Mouse (Mus musculus) heart, embryonic 16.5 days (tissue): ENCODE results near the gene Wdr89. TPM values are rescaled to one million over a fixed set of nuclear protein-coding genes. Genes with fewer than 3 reads are reported as not detected.
"Not testable (repeated sequence)": the region's sequence is repeated elsewhere in the genome, so short reads cannot be mapped to it uniquely, and the experiment has no call there.

Source experiments
- ATAC-seq: fragments of 200-750 bp; cut with Nextera tagmentation; replicated peaks from 2 replicates; pipeline ENCODE4 v1.8.0; 2017; ENCODE audit warnings: moderate number of reproducible peaks; ENCODE audit not compliant: insufficient read depth, low FRiP score; ENCODE audit errors: extremely low read depth
- H3K27ac ChIP-seq: fragments of 300-500 bp; sonication (generic); 2 replicates; pipeline ENCODE4 v1.5.1; 2014; ENCODE audit warnings: mild to moderate bottlenecking, low read length, control low read depth, moderate library complexity
- H3K27me3 ChIP-seq: fragments of 300-500 bp; sonication (generic); 2 replicates; pipeline ENCODE4 v1.6.1; 2014; ENCODE audit warnings: low read length, mixed read lengths; ENCODE audit not compliant: control insufficient read depth, insufficient read depth
- H3K36me3 ChIP-seq: fragments of 300-500 bp; sonication (generic); 2 replicates; pipeline ENCODE4 v1.6.1; 2014; ENCODE audit not compliant: control insufficient read depth, insufficient read depth
- H3K4me1 ChIP-seq: fragments of 300-500 bp; sonication (generic); 2 replicates; pipeline ENCODE4 v1.6.1; 2014; ENCODE audit warnings: low read length, mixed read lengths; ENCODE audit not compliant: control insufficient read depth, insufficient read depth
- H3K4me2 ChIP-seq: fragments of 300-500 bp; sonication (generic); 2 replicates; pipeline ENCODE4 v1.6.1; 2014; ENCODE audit warnings: low read depth, mild to moderate bottlenecking, control low read depth, low read length
- H3K4me3 ChIP-seq: fragments of 300-500 bp; sonication (generic); 2 replicates; pipeline ENCODE4 v1.5.1; 2014; ENCODE audit warnings: mild to moderate bottlenecking, control low read depth, low read length
- H3K9ac ChIP-seq: fragments of 300-500 bp; sonication (generic); 2 replicates; pipeline ENCODE4 v1.6.1; 2014; ENCODE audit warnings: low read length, control low read depth
- H3K9me3 ChIP-seq: fragments of 300-500 bp; sonication (generic); replicated peaks from 2 replicates; pipeline ENCODE4 v1.6.1; 2016; ENCODE audit warnings: low read length; ENCODE audit not compliant: control insufficient read depth
- WGBS: fragments of 180-500 bp; shearing (Covaris S2); extraction: QIAGEN DNeasy Blood & Tissue Kit; methylation state at CpG from one replicate; pipeline ENCODE4 v1.1.7; 2014; 5-methylcytosine and 5-hydroxymethylcytosine counted together
- polyA plus RNA-seq: library from polyadenylated mRNA; unstranded; fragments of >200 nt; fragmentation: Nextera tagmentation; extraction: Ambion mirVana; gene quantifications from 2 replicates; pipeline ENCODE4 v1.2.1, GENCODE M21; 2015

Wdr89 gene
- polyA plus RNA-seq, 1 experiment from 2014 or later, result 10.9 TPM

DNA sequence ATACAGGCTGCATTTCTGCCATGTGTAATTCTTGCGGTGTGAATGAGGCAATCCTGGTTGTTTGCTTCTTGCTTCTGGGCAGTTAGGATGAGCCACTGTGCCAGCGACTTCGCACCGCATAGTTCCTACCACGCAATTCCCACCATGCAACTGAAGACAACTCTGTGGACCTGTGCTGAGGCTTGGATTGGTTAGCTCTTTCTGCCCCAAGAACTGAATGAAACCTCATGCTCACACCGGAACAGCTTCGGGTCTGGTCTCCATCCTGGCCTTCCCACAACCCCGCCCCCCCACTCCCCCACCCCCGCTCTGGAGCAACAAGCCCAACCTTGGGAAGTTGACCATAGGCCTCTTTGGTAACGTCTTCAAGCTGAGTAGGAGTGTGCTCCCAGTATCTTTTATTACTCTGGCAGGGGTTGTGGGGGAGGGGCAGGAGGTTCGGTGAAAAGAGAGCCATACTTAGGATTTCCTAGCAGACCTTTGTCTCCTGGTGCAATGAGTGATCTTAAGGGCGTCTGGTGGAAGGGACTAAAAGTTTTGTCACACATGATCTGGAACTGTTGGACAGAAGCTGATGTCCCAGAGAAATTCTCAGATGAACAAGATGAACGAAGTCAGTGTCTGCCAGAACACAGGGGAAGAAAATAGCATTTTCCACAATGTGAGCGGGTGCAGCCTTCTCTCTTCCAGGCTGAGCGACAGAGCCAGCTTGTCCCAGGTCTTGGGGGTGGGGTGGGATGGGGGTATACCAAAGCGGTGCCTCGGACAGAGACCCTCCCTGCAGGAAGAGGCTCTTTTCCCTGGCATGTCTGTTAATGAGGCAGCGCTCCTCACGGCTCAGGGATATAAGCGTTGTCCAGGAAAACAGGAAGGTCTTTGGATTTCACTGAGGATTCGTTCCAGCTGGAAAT, 32.1 kb upstream of the Wdr89 start:
- peak; percentile 61 for ATAC-seq
- peaks cover 6% of the 10 kb centered on the region; the same call in 1 of the 2 replicates for H3K9me3 ChIP-seq
- H3K9ac ChIP-seq, result peak overlapping the region; percentile 71
- H3K36me3 ChIP-seq, result no peaks in the 10 kb centered on the region
- H3K27me3 ChIP-seq, result no peaks in the 10 kb centered on the region
- H3K4me1 ChIP-seq, result peaks cover 9% of the 10 kb centered on the region
- 33% methylated on average over 21 of the region's 21 CpGs for WGBS
- H3K4me2 ChIP-seq, result peak overlapping the region; percentile 71
- H3K27ac ChIP-seq, result peak overlapping the region; percentile 70
- H3K4me3 ChIP-seq, result peak overlapping the region; percentile 42

GRCm38 (mm10) chr12:75698692-75699091, 29.4 kb upstream of the Wdr89 start:
- WGBS, result 90% methylated on average over 3 of the region's 3 CpGs
- Histone ChIP-seq H3K4me1 (peaks cover 9% of the 10 kb centered on the region), H3K4me3 (no peak overlapping the region), H3K9ac (no peak overlapping the region), H3K27ac (no peak overlapping the region), H3K9me3 (peaks cover 6% of the 10 kb centered on the region; the same call in 1 of the 2 replicates), H3K36me3 (no peaks in the 10 kb centered on the region), H3K4me2 (no peak overlapping the region), H3K27me3 (no peaks in the 10 kb centered on the region)
- no peak for ATAC-seq

GRCm38 (mm10) chr12:75695845-75696244, 26.5 kb upstream of the Wdr89 start:
- H3K4me2 ChIP-seq, H3K27me3 ChIP-seq, ATAC-seq, H3K9ac ChIP-seq, H3K4me3 ChIP-seq, H3K4me1 ChIP-seq, H3K36me3 ChIP-seq, H3K27ac ChIP-seq, H3K9me3 ChIP-seq: not testable (repeated sequence)
- WGBS, result 91% methylated on average over 1 of the region's 1 CpGs

GRCm38 (mm10) chr12:75689003-75689402, 19.7 kb upstream of the Wdr89 start:
- H3K36me3 ChIP-seq, result no peaks in the 10 kb centered on the region
- H3K27me3 ChIP-seq, result no peaks in the 10 kb centered on the region
- H3K4me2 ChIP-seq, result no peak overlapping the region
- 83% methylated on average over 2 of the region's 2 CpGs for WGBS
- H3K27ac ChIP-seq, result no peak overlapping the region
- ATAC-seq, result no peak
- H3K4me3 ChIP-seq, result no peak overlapping the region
- H3K4me1 ChIP-seq, result no peaks in the 10 kb centered on the region
- H3K9ac ChIP-seq, result no peak overlapping the region
- H3K9me3 ChIP-seq, result 0 out of 2 replicates have a peak, but pooled peaks cover 2% of the 10 kb centered on the region

DNA sequence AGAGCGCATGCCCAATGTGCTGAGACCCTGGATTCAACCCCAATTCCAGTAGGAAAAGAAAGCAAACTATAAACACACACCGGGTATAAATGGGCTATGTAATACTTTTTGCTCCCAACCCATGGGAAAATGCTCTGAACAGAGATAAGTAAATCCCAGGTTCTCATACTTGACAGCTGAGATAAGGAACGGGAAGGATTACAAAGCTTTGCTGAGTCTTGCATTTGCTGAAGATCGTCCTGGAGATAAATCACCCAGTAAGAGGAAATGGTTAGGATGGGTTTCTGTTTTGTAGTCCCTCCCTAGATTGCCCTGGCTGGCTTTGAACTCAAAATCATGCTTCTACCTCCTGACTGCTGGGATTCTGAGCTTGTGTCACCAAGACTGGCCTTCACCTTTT, 18.0 kb upstream of the Wdr89 start:
- no peak for ATAC-seq
- H3K4me2 ChIP-seq, result no peak overlapping the region
- H3K36me3 ChIP-seq, result no peaks in the 10 kb centered on the region
- H3K27ac ChIP-seq, result no peak overlapping the region
- H3K4me3 ChIP-seq, result no peak overlapping the region
- no peak overlapping the region for H3K9ac ChIP-seq
- WGBS, result 30% methylated on average over 4 of the region's 4 CpGs
- no peaks in the 10 kb centered on the region for H3K9me3 ChIP-seq
- H3K4me1 ChIP-seq, result no peaks in the 10 kb centered on the region
- no peaks in the 10 kb centered on the region for H3K27me3 ChIP-seq

DNA sequence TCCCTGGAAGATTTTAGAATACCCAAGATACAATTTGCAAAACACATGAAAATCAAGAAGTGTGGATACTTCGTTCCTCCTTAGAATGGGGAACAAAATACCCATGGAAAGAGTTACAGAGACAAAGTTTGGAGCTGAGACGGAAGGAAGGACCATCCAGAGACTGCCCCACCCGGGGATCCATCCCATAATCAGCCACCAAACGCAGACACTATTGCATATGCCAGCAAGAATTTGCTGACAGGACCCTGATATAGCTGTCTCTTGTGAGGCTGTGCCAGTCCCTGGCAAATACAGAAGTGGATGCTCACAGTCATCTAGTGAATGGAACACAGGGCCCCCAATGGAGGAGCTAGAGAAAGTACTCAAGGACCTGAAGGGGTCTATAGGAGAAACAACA, 14.7 kb upstream of the Wdr89 start:
- not testable (repeated sequence) for H3K4me1 ChIP-seq, H3K9ac ChIP-seq, H3K4me3 ChIP-seq, H3K4me2 ChIP-seq, ATAC-seq, H3K36me3 ChIP-seq, H3K27ac ChIP-seq, H3K9me3 ChIP-seq, H3K27me3 ChIP-seq
- WGBS, result 74% methylated on average over 4 of the region's 4 CpGs

DNA sequence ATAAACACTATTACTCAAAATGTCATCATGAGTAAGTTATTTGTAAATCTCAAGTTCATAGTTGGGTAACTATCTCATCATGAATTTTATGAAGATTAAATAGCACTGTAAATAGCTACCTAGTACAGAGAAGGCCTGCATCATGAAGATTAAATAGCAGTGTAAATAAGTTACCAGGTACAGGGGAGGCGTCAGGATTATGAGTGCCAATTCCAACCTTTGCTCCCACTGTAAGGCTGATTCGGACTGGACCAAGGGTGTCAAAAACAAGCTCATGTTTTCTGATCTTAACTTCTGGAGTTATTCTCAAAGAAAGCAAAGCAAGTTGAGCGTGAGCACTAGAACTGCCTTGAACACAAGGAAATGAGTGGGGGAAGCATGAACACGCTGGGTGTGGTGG, 14.3 kb upstream of the Wdr89 start:
- H3K27me3 ChIP-seq, result no peaks in the 10 kb centered on the region
- WGBS, result 93% methylated on average over 4 of the region's 4 CpGs
- ATAC-seq, result no peak

GRCm38 (mm10) chr12:75682842-75683241, 13.5 kb upstream of the Wdr89 start:
- H3K36me3 ChIP-seq, result no peaks in the 10 kb centered on the region
- ATAC-seq, result no peak
- no peaks in the 10 kb centered on the region for H3K9me3 ChIP-seq
- no peak overlapping the region for H3K9ac ChIP-seq
- no peaks in the 10 kb centered on the region for H3K27me3 ChIP-seq
- no peak overlapping the region for H3K4me2 ChIP-seq
- WGBS, result 80% methylated on average over 2 of the region's 2 CpGs
- no peaks in the 10 kb centered on the region for H3K4me1 ChIP-seq
- no peak overlapping the region for H3K4me3 ChIP-seq
- no peak overlapping the region for H3K27ac ChIP-seq

More for the DNA sequence above, 14.3 kb upstream of the Wdr89 start:
- Histone ChIP-seq H3K36me3 (no peaks in the 10 kb centered on the region), H3K4me3 (no peak overlapping the region), H3K27ac (no peak overlapping the region), H3K9ac (no peak overlapping the region), H3K9me3 (no peaks in the 10 kb centered on the region), H3K4me1 (no peaks in the 10 kb centered on the region), H3K4me2 (no peak overlapping the region)

GRCm38 (mm10) chr12:75681101-75681500, 11.8 kb upstream of the Wdr89 start:
- Histone ChIP-seq H3K9me3 (no peaks in the 10 kb centered on the region), H3K4me1 (no peaks in the 10 kb centered on the region), H3K9ac (no peak overlapping the region), H3K27me3 (no peaks in the 10 kb centered on the region), H3K27ac (no peak overlapping the region), H3K4me3 (no peak overlapping the region), H3K4me2 (no peak overlapping the region), H3K36me3 (no peaks in the 10 kb centered on the region)
- WGBS, result 73% methylated on average over 4 of the region's 4 CpGs
- no peak for ATAC-seq
